Mouse (Mus musculus) neural tube, embryonic 12.5 days (tissue): ENCODE results near the gene Fbxo5. TPM values are rescaled to one million over a fixed set of nuclear protein-coding genes. Genes with fewer than 3 reads are reported as not detected.

ENCODE experiments used
- ATAC-seq: fragments of 200-750 bp; cut with Nextera tagmentation; 2 replicates; pipeline ENCODE4 v1.8.0; 2017; ENCODE audit warnings: low read depth, mild to moderate bottlenecking, moderate TSS enrichment, moderate library complexity; ENCODE audit not compliant: low FRiP score
- H3K27ac ChIP-seq: fragments of 300-500 bp; sonication (generic); 2 replicates; pipeline ENCODE4 v1.5.1; 2016
- H3K27me3 ChIP-seq: fragments of 300-500 bp; sonication (generic); replicated peaks from 2 replicates; pipeline ENCODE4 v1.6.1; 2016; ENCODE audit warnings: mild to moderate bottlenecking
- H3K36me3 ChIP-seq: fragments of 300-500 bp; sonication (generic); 2 replicates; pipeline ENCODE4 v1.6.1; 2016; ENCODE audit warnings: mild to moderate bottlenecking
- H3K4me1 ChIP-seq: fragments of 300-500 bp; sonication (generic); 2 replicates; pipeline ENCODE4 v1.6.1; 2016
- H3K4me2 ChIP-seq: fragments of 300-500 bp; sonication (generic); replicated peaks from 2 replicates; pipeline ENCODE4 v1.6.1; 2016; ENCODE audit warnings: mild to moderate bottlenecking
- H3K4me3 ChIP-seq: fragments of 300-500 bp; sonication (generic); 2 replicates; pipeline ENCODE4 v1.5.1; 2016
- H3K9ac ChIP-seq: fragments of 300-500 bp; sonication (generic); 2 replicates; pipeline ENCODE4 v1.6.1; 2016; ENCODE audit warnings: mild to moderate bottlenecking
- H3K9me3 ChIP-seq: fragments of 300-500 bp; sonication (generic); 2 replicates; pipeline ENCODE4 v1.6.1; 2016; ENCODE audit warnings: mild to moderate bottlenecking
- WGBS: fragments of 180-500 bp; shearing (Covaris S2); methylation state at CpG from one replicate; pipeline ENCODE4 v1.1.7; 2016; 5-methylcytosine and 5-hydroxymethylcytosine counted together
- polyA plus RNA-seq: library from polyadenylated mRNA; unstranded; fragments of >200 nt; fragmentation: Nextera tagmentation; extraction: Ambion mirVana; gene quantifications from 2 replicates; pipeline ENCODE4 v1.2.1, GENCODE M21; 2016

The Fbxo5 gene
- polyA plus RNA-seq, 1 experiment from 2014 or later = 45.4 TPM

- no peaks in the 10 kb centered on the region for H3K27me3 ChIP-seq
- 88% methylated on average over 4 of the region's 4 CpGs for WGBS
- H3K4me3 ChIP-seq = no peak overlapping the region
- ATAC-seq = no peak
- H3K36me3 ChIP-seq = peaks cover 8% of the 10 kb centered on the region
- peaks cover 27% of the 10 kb centered on the region for H3K4me1 ChIP-seq
- no peak overlapping the region for H3K4me2 ChIP-seq
- H3K9ac ChIP-seq = no peak overlapping the region
- no peaks in the 10 kb centered on the region for H3K9me3 ChIP-seq
- H3K27ac ChIP-seq = no peak overlapping the region
These were observed 1.6 kb upstream of the Fbxo5 start for GRCm38 (mm10) chr10:5806996-5807395.

GRCm38 (mm10) chr10:5806416-5806815, 1.0 kb upstream of the Fbxo5 start:
- no peak overlapping the region for H3K27ac ChIP-seq
- H3K27me3 ChIP-seq = no peaks in the 10 kb centered on the region
- peak overlapping the region; percentile 96 for H3K4me2 ChIP-seq
- peaks cover 27% of the 10 kb centered on the region for H3K4me1 ChIP-seq
- H3K4me3 ChIP-seq = peak overlapping the region; percentile 68
- H3K9me3 ChIP-seq = no peaks in the 10 kb centered on the region
- no peak for ATAC-seq
- WGBS = 23% methylated on average over 8 of the region's 8 CpGs
- H3K9ac ChIP-seq = peak overlapping the region; percentile 56; the same call in 1 of the 2 replicates
- peaks cover 7% of the 10 kb centered on the region; the same call in 1 of the 2 replicates for H3K36me3 ChIP-seq

GRCm38 (mm10) chr10:5805731-5806307, 419 bp upstream of the Fbxo5 start:
- H3K4me3 ChIP-seq = peak overlapping the region; percentile 68
- peaks cover 27% of the 10 kb centered on the region for H3K4me1 ChIP-seq
- H3K4me2 ChIP-seq = peak overlapping the region; percentile 96
- no peaks in the 10 kb centered on the region for H3K9me3 ChIP-seq
- H3K36me3 ChIP-seq = peaks cover 11% of the 10 kb centered on the region; the same call in 1 of the 2 replicates
- H3K27ac ChIP-seq = 0 out of 2 replicates have a peak overlapping the region, but pooled peaks have one; percentile 43
- under 1% methylated on average over 43 of the region's 43 CpGs for WGBS
- peak overlapping the region; percentile 56 for H3K9ac ChIP-seq
- H3K27me3 ChIP-seq = no peaks in the 10 kb centered on the region
- ATAC-seq = peak; percentile 94

GRCm38 (mm10) chr10:5804691-5805156, 676 bp downstream of the Fbxo5 start:
- peaks cover 27% of the 10 kb centered on the region for H3K4me1 ChIP-seq
- H3K27ac ChIP-seq = no peak overlapping the region
- ATAC-seq = peak; percentile 30
- no peaks in the 10 kb centered on the region for H3K27me3 ChIP-seq
- WGBS = under 1% methylated on average over 24 of the region's 24 CpGs
- H3K9me3 ChIP-seq = no peaks in the 10 kb centered on the region
- peaks cover 21% of the 10 kb centered on the region; the same call in 1 of the 2 replicates for H3K36me3 ChIP-seq
- peak overlapping the region; percentile 96 for H3K4me2 ChIP-seq
- H3K4me3 ChIP-seq = peak overlapping the region; percentile 68
- peak overlapping the region; percentile 62 for H3K9ac ChIP-seq

GRCm38 (mm10) chr10:5803739-5804138, 1.7 kb downstream of the Fbxo5 start:
- Histone ChIP-seq H3K4me1 (peaks cover 27% of the 10 kb centered on the region), H3K9ac (peak overlapping the region; percentile 45; the same call in 1 of the 2 replicates), H3K36me3 (peaks cover 24% of the 10 kb centered on the region), H3K27me3 (no peaks in the 10 kb centered on the region), H3K9me3 (no peaks in the 10 kb centered on the region), H3K27ac (no peak overlapping the region), H3K4me3 (peak overlapping the region; percentile 36), H3K4me2 (peak overlapping the region; percentile 96)
- 3% methylated on average over 1 of the region's 1 CpGs for WGBS
- ATAC-seq = no peak

GRCm38 (mm10) chr10:5802866-5803265, 2.5 kb downstream of the Fbxo5 start:
- H3K4me3 ChIP-seq = 0 out of 2 replicates have a peak overlapping the region, but pooled peaks have one; percentile 36
- H3K27ac ChIP-seq = no peak overlapping the region
- H3K4me1 ChIP-seq = peaks cover 27% of the 10 kb centered on the region
- no peaks in the 10 kb centered on the region for H3K27me3 ChIP-seq
- peaks cover 31% of the 10 kb centered on the region for H3K36me3 ChIP-seq
- no peaks in the 10 kb centered on the region for H3K9me3 ChIP-seq
- 43% methylated on average over 6 of the region's 6 CpGs for WGBS
- H3K4me2 ChIP-seq = peak overlapping the region; percentile 96
- 0 out of 2 replicates have a peak overlapping the region, but pooled peaks have one; percentile 45 for H3K9ac ChIP-seq
- ATAC-seq = no peak

GRCm38 (mm10) chr10:5800490-5800889, 4.9 kb downstream of the Fbxo5 start:
- Histone ChIP-seq H3K27ac (no peak overlapping the region), H3K4me3 (no peak overlapping the region), H3K4me1 (peaks cover 22% of the 10 kb centered on the region), H3K4me2 (no peak overlapping the region), H3K36me3 (peaks cover 32% of the 10 kb centered on the region), H3K27me3 (no peaks in the 10 kb centered on the region), H3K9ac (no peak overlapping the region), H3K9me3 (no peaks in the 10 kb centered on the region)
- no peak for ATAC-seq
- WGBS = 97% methylated on average over 1 of the region's 1 CpGs

- Histone ChIP-seq H3K27ac (no peak overlapping the region), H3K36me3 (peaks cover 32% of the 10 kb centered on the region), H3K4me3 (no peak overlapping the region), H3K4me2 (no peak overlapping the region), H3K9me3 (no peaks in the 10 kb centered on the region), H3K9ac (no peak overlapping the region), H3K4me1 (peaks cover 5% of the 10 kb centered on the region), H3K27me3 (no peaks in the 10 kb centered on the region)
- WGBS = 89% methylated on average over 4 of the region's 4 CpGs
- no peak for ATAC-seq
These were observed 7.3 kb downstream of the Fbxo5 start for GRCm38 (mm10) chr10:5798069-5798468.

GRCm38 (mm10) chr10:5790657-5791056, 14.7 kb downstream of the Fbxo5 start:
- peak; percentile 53; the same call in 1 of the 2 replicates for ATAC-seq

GRCm38 (mm10) chr10:5786923-5787322, 18.5 kb downstream of the Fbxo5 start:
- H3K4me2 ChIP-seq = no peak overlapping the region

More at GRCm38 (mm10) chr10:5790657-5791056, 14.7 kb downstream of the Fbxo5 start:
- Histone ChIP-seq H3K4me2 (no peak overlapping the region), H3K4me1 (no peaks in the 10 kb centered on the region), H3K4me3 (no peak overlapping the region), H3K27ac (no peak overlapping the region), H3K9me3 (no peaks in the 10 kb centered on the region), H3K36me3 (no peaks in the 10 kb centered on the region), H3K9ac (no peak overlapping the region), H3K27me3 (no peaks in the 10 kb centered on the region)
- 24% methylated on average over 12 of the region's 12 CpGs for WGBS

More at GRCm38 (mm10) chr10:5786923-5787322, 18.5 kb downstream of the Fbxo5 start:
- H3K9me3 ChIP-seq = no peaks in the 10 kb centered on the region
- no peaks in the 10 kb centered on the region for H3K4me1 ChIP-seq
- H3K9ac ChIP-seq = no peak overlapping the region
- ATAC-seq = no peak
- no peaks in the 10 kb centered on the region for H3K36me3 ChIP-seq
- no peak overlapping the region for H3K27ac ChIP-seq
- H3K4me3 ChIP-seq = no peak overlapping the region
- WGBS = 30% methylated on average over 4 of the region's 4 CpGs
- H3K27me3 ChIP-seq = no peaks in the 10 kb centered on the region
